Mouse (Mus musculus) liver, postnatal 0 days (tissue): ENCODE measurements around the gene Fkbp8.

Experiments
- CTCF ChIP-seq: sonication (generic); IDR thresholded peaks from 2 replicates; pipeline ENCODE4 v1.5.1; 2016; ENCODE audit warnings: antibody characterized with exemption, low read depth
- EP300 ChIP-seq: IDR thresholded peaks from 2 replicates; pipeline ENCODE4 v1.6.1; 2016; ENCODE audit warnings: antibody characterized with exemption, low read depth, mild to moderate bottlenecking

DNA sequence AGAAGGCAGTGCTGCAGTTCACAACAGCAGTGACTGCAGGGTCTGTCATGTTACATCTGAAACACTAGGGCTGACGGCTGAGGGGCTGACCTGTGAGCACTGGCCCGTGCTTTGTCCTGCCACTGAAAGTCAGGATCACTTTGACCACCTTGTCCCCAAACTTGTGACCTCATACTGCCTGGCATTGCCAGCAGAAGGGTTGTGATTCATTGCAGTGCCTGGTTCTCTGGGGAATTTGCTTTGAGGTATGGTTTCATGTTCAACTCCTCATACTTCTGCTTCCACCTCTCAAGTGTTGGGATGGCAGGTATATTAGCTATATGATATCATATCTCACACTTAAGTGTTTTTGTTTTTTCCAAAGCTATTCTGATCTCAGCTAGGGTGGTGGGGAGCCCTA is 8.2 kb downstream of the Fkbp8 start:
- no peak for TF ChIP-seq CTCF
- no peak for TF ChIP-seq EP300
